Comparison of ENCODE assay signal across 8 mouse cellular contexts in the genomic region with DNA sequence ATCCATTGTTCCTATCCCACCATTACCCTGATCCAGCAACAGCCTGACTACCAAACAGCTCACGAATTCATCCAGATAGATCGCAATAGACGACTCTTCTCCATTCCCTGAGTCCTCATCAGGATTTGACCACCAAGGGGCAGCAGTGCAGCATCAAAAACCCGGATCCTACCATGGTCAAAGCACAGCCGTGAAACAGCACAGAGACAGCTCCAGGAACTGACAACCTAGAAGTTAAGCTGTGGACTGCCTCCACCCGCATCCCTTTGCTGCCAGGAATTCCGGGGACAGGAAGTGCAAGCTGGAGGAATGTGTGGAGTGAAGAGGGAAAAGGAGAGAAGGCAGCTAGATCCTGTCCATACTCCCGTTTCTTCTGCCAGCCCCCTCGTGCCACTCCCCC. TPM values are rescaled to one million over a fixed set of nuclear protein-coding genes. Genes with fewer than 3 reads are reported as not detected.
DNase-seq lines count a peak whose midpoint lies in the region; ATAC-seq lines count a peak whose summit lies in the region.

No protein-coding gene starts in this region.

- H3K36me3 ChIP-seq in hindbrain, embryonic 12.5 days: no peaks in the 10 kb centered on the region

- no peaks in the 10 kb centered on the region for H3K27me3 ChIP-seq in hindbrain, embryonic 12.5 days

- H3K9ac ChIP-seq in hindbrain, embryonic 12.5 days: no peak overlapping the region

- H3K27ac ChIP-seq in hindbrain, embryonic 12.5 days: no peak overlapping the region

- peak; percentile 66 for DNase-seq in R1 (ENCODE audit: low read depth, low spot score)
- peak; percentile 35 to 44 for DNase-seq in cerebellum, adult 18-20 months
- peak; percentile 66 to 78 for DNase-seq in frontal cortex, postnatal 36 days (ENCODE audit: low spot score in 2 of 2)
- DNase-seq in layer of hippocampus, postnatal 10 days (ENCODE audit: low spot score in 2 of 2): peak; percentile 78 to 84
- DNase-seq in lung, postnatal 4 days: peak; percentile 90 to 92
- peak; percentile 78 for DNase-seq in right cerebral cortex, adult 2 months (ENCODE audit: low spot score in 2 of 2)

- H3K4me1 ChIP-seq in hindbrain, embryonic 12.5 days: peaks cover 17% of the 10 kb centered on the region

- 0 out of 2 replicates have a peak, but pooled peaks have one; percentile 12 for ATAC-seq in hindbrain, embryonic 12.5 days (ENCODE audit: low FRiP score)
- no peak for ATAC-seq in erythroblast, adult 5-6 weeks (replicated peaks; ENCODE audit: low FRiP score, poor library complexity, severe bottlenecking)

- no peaks in the 10 kb centered on the region for H3K9me3 ChIP-seq in hindbrain, embryonic 12.5 days (replicated peaks)

- 26% methylated on average over 9 of the region's 9 CpGs for WGBS in hindbrain, embryonic 12.5 days

- no peak overlapping the region for H3K4me2 ChIP-seq in hindbrain, embryonic 12.5 days (replicated peaks)

- H3K4me3 ChIP-seq in hindbrain, embryonic 12.5 days: no peak overlapping the region

RNA-seq across cellular contexts. Expression of gene P2ry6, which starts 13.6 kb away (rescaled TPM):
- 2.8 and 3.1 TPM in 2 replicates for polyA plus RNA-seq in hindbrain, embryonic 12.5 days (2016; fragmentation: Nextera tagmentation; extraction: Ambion mirVana)
- 1 to 10 TPM; 4.0 TPM for total RNA-seq in layer of hippocampus, postnatal 10 days (2021)
- total RNA-seq in erythroblast, adult 5-6 weeks (2015; ENCODE audit: low replicate concordance): 3.3 and 6.1 TPM in 2 replicates
- 0.42 and 0.94 TPM in 2 replicates for total RNA-seq in erythroblast, adult 5-6 weeks (2017; ENCODE audit: low replicate concordance)

RNA-seq across cellular contexts. Expression of gene P2ry2, which starts 24.6 kb away (rescaled TPM):
- polyA plus RNA-seq in hindbrain, embryonic 12.5 days (2016; fragmentation: Nextera tagmentation; extraction: Ambion mirVana): 0.61 and 0.77 TPM in 2 replicates
- total RNA-seq in layer of hippocampus, postnatal 10 days (2021): 1 to 10 TPM; 1.2 to 2.2 TPM
- total RNA-seq in erythroblast, adult 5-6 weeks (2015; ENCODE audit: low replicate concordance): 0.38 and 1.3 TPM in 2 replicates
- total RNA-seq in erythroblast, adult 5-6 weeks (2017; ENCODE audit: low replicate concordance): 0.28 and 0.68 TPM in 2 replicates

RNA-seq across cellular contexts. Expression of gene Arhgef17, which starts 56.2 kb away (rescaled TPM):
- polyA plus RNA-seq in hindbrain, embryonic 12.5 days (2016; fragmentation: Nextera tagmentation; extraction: Ambion mirVana): 9.1 and 9.6 TPM in 2 replicates
- total RNA-seq in layer of hippocampus, postnatal 10 days (2021): 10 to 100 TPM; 76.5 to 81.6 TPM
- total RNA-seq in erythroblast, adult 5-6 weeks (2015; ENCODE audit: low replicate concordance): 0.58 TPM in 1 of 2 replicates, not detected in the other
- total RNA-seq in erythroblast, adult 5-6 weeks (2017; ENCODE audit: low replicate concordance): not detected in 2 replicates

Comparison
In these comparisons a context has a peak if more than half of its experiments do, and no peak if none do; other contexts are left out.
1. DNase-seq: peak in every context shown above with its lines; median percentile 91 in lung, postnatal 4 days; 81 in layer of hippocampus, postnatal 10 days; 78 in right cerebral cortex, adult 2 months; 72 in frontal cortex, postnatal 36 days; 66 in R1; 40 in cerebellum, adult 18-20 months.
2. RNA of gene Arhgef17, which starts 56.2 kb away (total RNA-seq): 76.5 to 81.6 TPM in layer of hippocampus, postnatal 10 days; 0.58 TPM in erythroblast, adult 5-6 weeks; every median in the first group is over 10 times any median in the second.